Mouse (Mus musculus) lung, adult 2 months (tissue): Measurements from ENCODE around the gene Reep3. TPM values are rescaled to one million over a fixed set of nuclear protein-coding genes. Genes with fewer than 3 reads are reported as not detected.

ENCODE experiments used
- DNase-seq: peaks from one replicate; pipeline ENCODE4 v3.0.0; 2022
- H3K4me1 ChIP-seq: fragments of 200-500 bp; 2 replicates; pipeline ENCODE4 v1.6.1; 2011; ENCODE audit warnings: low read length; ENCODE audit not compliant: control insufficient read depth, insufficient read depth
- H3K4me3 ChIP-seq: fragments of 200-500 bp; replicated peaks from 2 replicates; pipeline ENCODE3; 2011; ENCODE audit warnings: low read depth, mild to moderate bottlenecking, control low read depth, low read length; ENCODE audit errors: extremely low read depth
- CTCF ChIP-seq: fragments of 200-500 bp; IDR thresholded peaks from 2 replicates; pipeline ENCODE4 v1.5.1; 2011; ENCODE audit warnings: mild to moderate bottlenecking, low read length, control low read depth; ENCODE audit not compliant: insufficient read depth
- POLR2A ChIP-seq: fragments of 200-500 bp; IDR thresholded peaks from 2 replicates; pipeline ENCODE4 v1.6.1; 2011; ENCODE audit warnings: low read depth, mild to moderate bottlenecking, control low read depth, low read length, borderline replicate concordance; ENCODE audit errors: extremely low read depth
- WGBS: fragments of 180-500 bp; shearing (Covaris S2); methylation state at CpG from one replicate; pipeline ENCODE4 v1.1.7; 2018; 5-methylcytosine and 5-hydroxymethylcytosine counted together
- polyA plus RNA-seq: library from polyadenylated mRNA; depleted of rRNA; stranded (reverse); fragments of >200 nt; gene quantifications from 2 replicates; pipeline ENCODE4 v1.2.3, GENCODE M21; 2012; rRNA removed

Gene Reep3
- polyA plus RNA-seq, 1 experiment = 26.5 TPM

DNA sequence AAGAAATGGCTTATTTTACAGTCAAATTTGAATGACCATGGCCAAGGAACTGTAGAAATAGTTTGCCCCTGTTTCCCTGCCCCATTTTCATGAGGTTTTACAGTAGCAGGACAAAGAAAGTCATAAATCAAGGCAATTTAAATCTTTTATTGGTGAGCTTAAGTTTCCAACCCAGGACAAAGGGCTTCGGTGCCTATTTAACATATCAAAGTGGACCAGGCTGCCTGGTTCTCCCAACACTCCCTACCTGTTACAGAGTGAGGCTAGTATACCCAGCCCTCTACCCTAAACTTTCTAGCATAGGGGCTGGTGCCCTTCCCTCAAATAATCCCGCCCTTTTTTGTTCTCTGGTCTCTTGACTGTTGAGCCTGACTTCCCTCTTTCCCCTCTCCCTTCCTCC, 127.2 kb downstream of the Reep3 start:
- 84% methylated on average over 2 of the region's 2 CpGs for WGBS
- H3K4me1 ChIP-seq = no peaks in the 10 kb centered on the region
- TF ChIP-seq CTCF = no peak
- H3K4me3 ChIP-seq = no peak overlapping the region
- DNase-seq = no peak

DNA sequence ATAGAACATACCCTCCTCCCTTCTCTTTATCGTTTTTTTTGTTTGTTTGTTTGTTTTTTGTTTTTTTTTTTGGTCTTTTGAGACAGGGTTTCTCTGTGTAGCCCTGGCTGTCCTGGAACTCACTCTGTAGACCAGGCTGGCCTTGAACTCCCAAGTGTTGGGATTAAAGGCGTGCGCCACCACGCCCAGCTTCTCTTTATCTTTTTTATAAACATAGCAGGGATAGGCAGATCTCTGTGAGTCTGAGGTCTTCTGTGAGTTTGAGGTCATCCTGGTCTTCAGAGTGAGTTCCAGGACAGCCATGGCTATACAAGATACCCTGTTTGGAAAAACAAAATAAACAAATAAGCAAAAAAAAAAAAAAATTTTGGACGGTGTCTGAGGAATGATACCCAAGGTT, 127.7 kb downstream of the Reep3 start:
- 82% methylated on average over 5 of the region's 5 CpGs for WGBS
- H3K4me1 ChIP-seq = no peaks in the 10 kb centered on the region
- no peak for DNase-seq
- no peak overlapping the region for H3K4me3 ChIP-seq
- TF ChIP-seq POLR2A (no peak), CTCF (no peak)

DNA sequence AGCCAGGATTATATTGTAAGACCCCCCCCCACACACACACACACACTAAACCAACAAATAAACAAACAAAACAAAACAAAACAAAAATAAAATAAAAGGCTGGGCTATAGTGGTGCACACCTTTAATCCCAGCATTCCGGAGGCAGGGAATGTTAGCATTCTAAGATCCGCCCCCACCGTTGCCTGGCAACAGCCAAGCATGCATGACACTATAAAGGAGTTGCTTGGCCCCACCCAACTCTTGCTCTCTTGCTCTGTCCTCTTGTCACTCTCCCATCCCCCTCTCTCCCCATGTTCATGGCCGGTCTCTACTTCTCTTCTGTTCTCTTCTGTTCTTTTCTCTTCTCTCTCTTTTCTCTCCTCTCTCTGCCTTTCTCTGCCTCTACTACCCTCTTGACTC, 128.2 kb downstream of the Reep3 start:
- no peak for TF ChIP-seq POLR2A
- no peak for TF ChIP-seq CTCF
- H3K4me3 ChIP-seq = no peak overlapping the region
- no peaks in the 10 kb centered on the region for H3K4me1 ChIP-seq
- no peak for DNase-seq
- WGBS = 74% methylated on average over 4 of the region's 4 CpGs

DNA sequence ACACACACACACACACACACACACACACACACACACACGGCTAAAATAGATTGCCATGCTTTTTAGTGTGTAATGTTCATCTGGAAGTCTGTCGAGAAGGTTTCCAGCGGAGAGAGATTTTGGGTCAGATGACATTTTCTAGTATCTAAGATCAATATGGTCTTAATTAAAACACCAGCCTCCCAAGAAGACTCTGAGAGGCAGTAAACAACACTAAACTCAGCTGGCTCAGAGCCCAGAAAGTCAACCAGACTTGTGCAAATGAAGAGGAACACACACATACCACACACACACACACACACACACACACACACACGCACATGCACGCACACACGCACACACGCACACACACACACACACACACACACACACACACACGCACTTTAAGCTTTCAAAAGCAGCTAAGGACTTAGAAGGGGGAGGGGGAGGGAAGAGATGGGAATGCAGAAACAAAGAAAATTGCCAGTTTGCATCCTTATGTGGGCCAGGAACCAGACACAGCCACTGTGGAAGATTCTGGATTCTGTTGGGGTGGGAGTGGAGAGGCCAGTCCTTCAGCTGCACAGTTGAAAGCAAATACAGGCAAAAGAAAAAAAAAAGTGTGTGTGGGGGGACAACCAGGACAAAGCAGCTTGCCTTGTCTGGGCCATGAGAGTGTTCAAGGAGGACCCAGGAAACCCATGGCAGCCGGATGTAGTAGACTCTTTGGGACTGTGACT, 130.2 kb downstream of the Reep3 start:
- DNase-seq = no peak
- no peaks in the 10 kb centered on the region for H3K4me1 ChIP-seq
- no peak for TF ChIP-seq POLR2A
- WGBS = 72% methylated on average over 8 of the region's 9 CpGs
- H3K4me3 ChIP-seq = no peak overlapping the region

DNA sequence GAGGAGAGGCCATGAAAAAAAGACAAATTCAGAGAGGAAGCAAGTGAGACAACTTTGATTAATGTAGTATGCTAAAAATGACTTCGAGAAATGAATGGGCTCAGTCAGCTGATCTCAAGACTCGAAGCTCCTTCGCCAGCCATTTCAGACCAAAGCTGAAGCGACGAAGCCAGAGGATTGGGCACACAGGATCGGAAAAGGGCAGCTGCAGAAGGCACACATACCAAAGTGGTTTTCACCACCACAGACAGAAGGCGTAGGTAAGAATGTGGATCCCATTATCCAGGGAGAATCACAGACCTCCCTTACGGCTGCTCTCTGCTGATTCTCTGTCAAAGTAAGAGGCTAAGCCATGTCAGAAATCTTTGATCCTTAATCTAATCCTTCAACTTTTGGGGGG, 136.6 kb downstream of the Reep3 start:
- WGBS = 79% methylated on average over 8 of the region's 8 CpGs
- no peak for DNase-seq
- no peaks in the 10 kb centered on the region for H3K4me1 ChIP-seq
- no peak for TF ChIP-seq POLR2A
- H3K4me3 ChIP-seq = no peak overlapping the region

Other genes starting within 250 kb of the Reep3 start
- 16.4 and 19.4 TPM in 2 replicates for gene Jmjd1c, start 820 bp downstream of the Reep3 start, polyA plus RNA-seq
- 8.3 TPM in 2 replicates for gene Nrbf2, start 188.4 kb upstream of the Reep3 start, polyA plus RNA-seq